25 mouse cellular contexts compared by ENCODE assay signal in the genomic region with DNA sequence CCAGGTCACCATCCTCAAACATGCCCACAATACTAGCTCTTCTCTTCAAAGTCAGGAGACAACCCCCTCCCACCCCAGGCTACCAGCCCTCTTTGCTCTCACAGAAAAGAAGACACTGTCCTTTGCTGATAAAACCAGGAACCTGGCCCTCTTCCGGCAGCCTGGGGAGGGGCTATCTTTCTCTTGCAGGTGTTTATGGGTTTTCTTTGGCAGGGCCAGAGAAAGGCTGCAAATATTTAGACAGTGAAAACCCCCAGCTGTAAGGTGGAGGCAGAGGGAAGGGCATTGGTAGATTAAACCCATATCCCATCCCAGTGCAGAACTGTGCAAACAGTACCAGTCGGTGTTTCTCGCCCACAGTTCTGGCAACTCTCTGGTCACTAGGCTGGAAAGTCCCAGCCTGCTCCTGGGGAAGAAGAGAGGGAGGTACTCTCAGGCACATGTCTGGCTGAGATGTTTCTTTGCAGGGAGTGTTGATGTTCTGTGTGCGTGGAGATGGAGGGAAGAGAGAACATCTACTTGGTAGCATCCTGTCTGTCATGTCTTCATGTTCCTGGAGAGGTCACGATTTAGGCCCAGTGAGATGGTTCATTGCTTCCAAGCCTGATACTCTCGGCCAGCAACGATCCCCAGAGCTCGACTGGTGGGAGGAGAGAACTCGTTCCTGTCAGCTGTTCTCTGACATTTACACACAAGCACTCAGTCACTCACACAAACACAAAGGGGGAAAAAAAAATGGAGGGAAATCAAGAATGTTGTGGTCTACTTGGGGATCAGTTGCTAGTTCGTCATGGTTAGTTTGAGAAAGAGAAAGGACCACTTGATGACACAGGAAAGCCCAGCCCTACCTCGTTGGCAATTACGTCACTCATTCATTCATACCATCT. TPM values are rescaled to one million over a fixed set of nuclear protein-coding genes. Genes with fewer than 3 reads are reported as not detected.
DNase-seq lines count a peak whose midpoint lies in the region; ATAC-seq and TF ChIP-seq lines count a peak whose summit lies in the region.
"Had no signal": no experiment of that assay in that cellular context is flagged by ENCODE, and none has a peak within 500 bp of the region (broad histone marks: within the 10 kb centered on the region; RNA-seq: fewer than 3 reads in every experiment).

No protein-coding gene starts in this region.

- 48% methylated on average over 12 of the region's 12 CpGs for WGBS in liver, embryonic 14.5 days (ENCODE audit: insufficient replicate concordance)

- no peak overlapping the region for H3K9ac ChIP-seq in MEL (ENCODE audit: control insufficient read depth, low read depth, low read length, poor library complexity, severe bottlenecking)
- H3K9ac ChIP-seq in liver, embryonic 14.5 days (replicated peaks), result no peak overlapping the region
- H3K9ac ChIP-seq: embryonic facial prominence, embryonic 12.5 days; forebrain, embryonic 12.5 days; intestine, embryonic 15.5 days; limb, embryonic 12.5 days; midbrain, embryonic 15.5 days had no signal

- H3K9me3 ChIP-seq in MEL (replicated peaks; ENCODE audit: insufficient read depth, low read length), result no peaks in the 10 kb centered on the region
- H3K9me3 ChIP-seq in liver, embryonic 14.5 days (ENCODE audit: control insufficient read depth, low read length), result no peaks in the 10 kb centered on the region
- H3K9me3 ChIP-seq: embryonic facial prominence, embryonic 12.5 days; intestine, embryonic 15.5 days; midbrain, embryonic 15.5 days had no signal

- peak; percentile 65; the same call in 1 of the 2 replicates for ATAC-seq in liver, embryonic 14.5 days (ENCODE audit: insufficient read depth)
- ATAC-seq: hindbrain, embryonic 16.5 days; intestine, embryonic 15.5 days; midbrain, embryonic 15.5 days had no signal

- TF ChIP-seq RAD21 in MEL (IDR thresholded peaks at IDR 0.05; ENCODE audit: low read depth, low read length), result no peak

- H3K27me3 ChIP-seq in MEL (ENCODE audit: control insufficient read depth in 1 of 2, insufficient read depth in 2 of 2, low read length in 2 of 2), result no peaks in the 10 kb centered on the region
- H3K27me3 ChIP-seq in liver, embryonic 14.5 days (ENCODE audit: control insufficient read depth, insufficient read depth, low read length), result no peaks in the 10 kb centered on the region
- H3K27me3 ChIP-seq: embryonic facial prominence, embryonic 12.5 days; forebrain, embryonic 12.5 days; intestine, embryonic 15.5 days; limb, embryonic 12.5 days; midbrain, embryonic 15.5 days had no signal

- intact Hi-C loops in left cerebral cortex, postnatal 25 days (cut with DNase I), result no loop called here

- H3K79me2 ChIP-seq in MEL (ENCODE audit: control insufficient read depth, insufficient read depth, low read length, poor library complexity), result no peaks in the 10 kb centered on the region

- peak overlapping the region; percentile 3 to 41; a peak in 2 of 4 replicates for H3K4me3 ChIP-seq in MEL (ENCODE audit: control insufficient read depth in 1 of 2, insufficient read depth in 1 of 2, low read depth in 2 of 2, low read length in 2 of 2)
- H3K4me3 ChIP-seq in liver, embryonic 14.5 days (ENCODE audit: insufficient read depth in 1 of 2, low read depth in 2 of 2, low read length in 2 of 2), result no peak overlapping the region
- H3K4me3 ChIP-seq: embryonic facial prominence, embryonic 12.5 days; erythroblast, embryonic 14.5 days; forebrain, embryonic 12.5 days; intestine, embryonic 15.5 days; limb, embryonic 12.5 days; megakaryocyte, embryonic 14.5 days; midbrain, embryonic 15.5 days had no signal

- DNase-seq in 3134 (ENCODE audit: extremely low read depth, insufficient read length, low spot score) (peak; percentile 43), MEL (ENCODE audit: low read depth, low spot score) (peak; percentile 87)
- DNase-seq in brain, embryonic 14.5 days (ENCODE audit: low read depth), result peak; percentile 11
- DNase-seq in liver, embryonic 14.5 days (ENCODE audit: low read depth in 3 of 3, low spot score in 3 of 3), result no peak
- no peak for DNase-seq in lung, postnatal 14 days
- no peak for DNase-seq in urinary bladder, postnatal 10 days (ENCODE audit: low spot score)
- no peak for DNase-seq in left cerebral cortex, postnatal 25 days (ENCODE audit: low spot score in 2 of 2)
- DNase-seq in adrenal gland, postnatal 14 days, result no peak
- DNase-seq: adrenal gland, postnatal 25 days; cerebellum, adult 11 months; cerebellum, adult 9-11 months; kidney, adult 9 months; kidney, postnatal 14 days; lung, adult 18-20 months; lung, postnatal 10 days; thymus, adult 18-20 months; thymus, postnatal 36 days had no signal

- peaks cover 0 to 6% of the 10 kb centered on the region in 2 experiments; a peak in 1 of 4 replicates for H3K36me3 ChIP-seq in MEL (ENCODE audit: control insufficient read depth in 1 of 2, insufficient read depth in 2 of 2, low read length in 2 of 2)
- H3K36me3 ChIP-seq in liver, embryonic 14.5 days (replicated peaks; ENCODE audit: control insufficient read depth, insufficient read depth, low read depth), result no peaks in the 10 kb centered on the region
- H3K36me3 ChIP-seq: embryonic facial prominence, embryonic 12.5 days; forebrain, embryonic 12.5 days; intestine, embryonic 15.5 days; limb, embryonic 12.5 days; midbrain, embryonic 15.5 days had no signal

- peak; percentile 91 to 94 for TF ChIP-seq EP300 in MEL (IDR thresholded peaks at IDR 0.05; ENCODE audit: low read depth in 1 of 2, low read length in 2 of 2)
- 0 out of 2 replicates have a peak, but pooled peaks have one; percentile 25 for TF ChIP-seq EP300 in liver, embryonic 14.5 days (IDR thresholded peaks at IDR 0.05; ENCODE audit: low read depth)

- peak overlapping the region; percentile 63 for H3K27ac ChIP-seq in MEL (ENCODE audit: control insufficient read depth, low read depth, low read length)
- no peak overlapping the region for H3K27ac ChIP-seq in liver, embryonic 14.5 days
- H3K27ac ChIP-seq: embryonic facial prominence, embryonic 12.5 days; forebrain, embryonic 12.5 days; intestine, embryonic 15.5 days; limb, embryonic 12.5 days; midbrain, embryonic 15.5 days had no signal

- peaks cover 9 to 20% of the 10 kb centered on the region in 2 experiments for H3K4me1 ChIP-seq in MEL (ENCODE audit: control insufficient read depth in 1 of 2, insufficient read depth in 2 of 2, low read length in 2 of 2)
- H3K4me1 ChIP-seq in liver, embryonic 14.5 days (replicated peaks; ENCODE audit: control insufficient read depth in 2 of 2, insufficient read depth in 2 of 2, low read length in 1 of 2), result peaks cover 0 to 3% of the 10 kb centered on the region in 2 experiments; a peak in 1 of 4 replicates
- H3K4me1 ChIP-seq: embryonic facial prominence, embryonic 12.5 days; forebrain, embryonic 12.5 days; intestine, embryonic 15.5 days; limb, embryonic 12.5 days; midbrain, embryonic 15.5 days had no signal

- no peak for TF ChIP-seq POLR2A in MEL (IDR thresholded peaks at IDR 0.05; ENCODE audit: control insufficient read depth in 1 of 2, insufficient read depth in 1 of 2, low read depth in 1 of 2, low read length in 2 of 2, poor library complexity in 1 of 2)
- TF ChIP-seq POLR2A in brain, embryonic 14.5 days (IDR thresholded peaks at IDR 0.05; ENCODE audit: borderline replicate concordance, extremely low read depth, insufficient read depth, insufficient read length, poor library complexity, severe bottlenecking), result no peak

- no peak for TF ChIP-seq CTCF in MEL (IDR thresholded peaks at IDR 0.05 in 2 of 3, conservative IDR thresholded peaks at IDR 0.05 in 1 of 3; ENCODE audit: control insufficient read depth in 1 of 3, insufficient read depth in 1 of 3, low read depth in 2 of 3, low read length in 3 of 3, poor library complexity in 1 of 3, severe bottlenecking in 1 of 3)
- no peak for TF ChIP-seq CTCF in brain, embryonic 14.5 days (IDR thresholded peaks at IDR 0.05; ENCODE audit: borderline replicate concordance, extremely low read depth, insufficient read depth, insufficient read length)
- no peak for TF ChIP-seq CTCF in liver, embryonic 14.5 days (IDR thresholded peaks at IDR 0.05; ENCODE audit: low read depth)

- no peak overlapping the region for H3K4me2 ChIP-seq in liver, embryonic 14.5 days (ENCODE audit: low read depth)
- H3K4me2 ChIP-seq: embryonic facial prominence, embryonic 12.5 days; forebrain, embryonic 12.5 days; intestine, embryonic 15.5 days; limb, embryonic 12.5 days; midbrain, embryonic 15.5 days had no signal

TF ChIP-seq in MEL, 35 proteins besides CTCF, POLR2A, EP300 and RAD21 (continues in another document):
- peak; percentile 77 for TF ChIP-seq GATA1 (IDR thresholded peaks at IDR 0.05; ENCODE audit: low read depth, low read length)
- peak; percentile 94 for TF ChIP-seq TAL1 (IDR thresholded peaks at IDR 0.05; ENCODE audit: low read length)
- no peak for TF ChIP-seq UBTF (IDR thresholded peaks at IDR 0.05; ENCODE audit: borderline replicate concordance, insufficient read depth, low read depth, low read length)
- TF ChIP-seq TBP (IDR thresholded peaks at IDR 0.05; ENCODE audit: low read depth, low read length), result no peak
- no peak for TF ChIP-seq GABPA (IDR thresholded peaks at IDR 0.05; ENCODE audit: low read depth, low read length)
- TF ChIP-seq BHLHE40 (IDR thresholded peaks at IDR 0.05; ENCODE audit: borderline replicate concordance, low read depth, low read length), result no peak
- TF ChIP-seq KAT2A (conservative IDR thresholded peaks at IDR 0.05; ENCODE audit: low read depth, low read length), result no peak
- TF ChIP-seq E2F4 (IDR thresholded peaks at IDR 0.05; ENCODE audit: borderline replicate concordance, low read depth, low read length), result no peak
- TF ChIP-seq MAFK (IDR thresholded peaks at IDR 0.05; ENCODE audit: borderline replicate concordance, low read depth, low read length), result no peak; the same call in 1 of the 2 replicates
- TF ChIP-seq USF2 (IDR thresholded peaks at IDR 0.05; ENCODE audit: borderline replicate concordance in 1 of 2, insufficient read depth in 1 of 2, low read depth in 1 of 2, low read length in 2 of 2), result no peak
- TF ChIP-seq RCOR1 (IDR thresholded peaks at IDR 0.05; ENCODE audit: low read depth, low read length), result peak; percentile 60
- no peak for TF ChIP-seq POLR2AphosphoS5 (IDR thresholded peaks at IDR 0.05; ENCODE audit: borderline replicate concordance, low read depth, low read length)
- no peak for TF ChIP-seq NRF1 (IDR thresholded peaks at IDR 0.05; ENCODE audit: insufficient read depth, low read depth, low read length, poor library complexity, severe bottlenecking)
- no peak for TF ChIP-seq MXI1 (IDR thresholded peaks at IDR 0.05; ENCODE audit: low read depth, low read length)
- TF ChIP-seq ZKSCAN1 (IDR thresholded peaks at IDR 0.05; ENCODE audit: low read depth, low read length), result no peak

RNA-seq across cellular contexts. Expression of a gene that starts 58.4 kb away (rescaled TPM):
- 56.6 and 57.2 TPM in 2 replicates for total RNA-seq in MEL (2012; rRNA removed)
- 100 to 1,000 TPM in 1 of 2 experiments, 10 to 100 TPM in 1; 56.4 to 159 TPM for polyA plus RNA-seq in MEL (2012; ENCODE audit: insufficient read depth in 1 of 2, insufficient read length in 2 of 2, low read depth in 1 of 2, low replicate concordance in 2 of 2, missing spikeins in 1 of 2)
- polyA plus RNA-seq in brain, embryonic 14.5 days (2012; rRNA removed), result 140 and 148 TPM in 2 replicates
- 10.9 and 23.3 TPM in 2 replicates for polyA plus RNA-seq in liver, embryonic 14.5 days (2012; rRNA removed)
- polyA plus RNA-seq in liver, embryonic 14.5 days (2014; fragmentation: Nextera tagmentation; extraction: Ambion mirVana), result 26.9 and 29.8 TPM in 2 replicates
- total RNA-seq in left cerebral cortex, postnatal 25 days (2021), result 10 to 100 TPM; 64.9 to 65.5 TPM
- total RNA-seq in adrenal gland, postnatal 14 days (2021), result 57.5 and 66.8 TPM in 2 replicates

Comparison
In these comparisons a context has a peak if more than half of its experiments do, and no peak if none do; other contexts are left out.
1. DNase-seq: peak in 3134 (single experiment), MEL (single experiment) and brain, embryonic 14.5 days (single experiment); none in liver, embryonic 14.5 days (0 of 3), lung, postnatal 14 days (single experiment), urinary bladder, postnatal 10 days (single experiment), left cerebral cortex, postnatal 25 days (0 of 2) and adrenal gland, postnatal 14 days (single experiment).
2. H3K4me3 ChIP-seq: peak in MEL (2 of 2); none in liver, embryonic 14.5 days (0 of 2).